Mouse (Mus musculus) cerebellum, adult 2 months (tissue): ENCODE measurements around the gene Asb4.

Source experiments
- CTCF ChIP-seq: fragments of 200-500 bp; IDR thresholded peaks from 2 replicates; pipeline ENCODE4 v1.5.1; 2011; ENCODE audit warnings: low read depth, mild to moderate bottlenecking, control low read depth, low read length, moderate library complexity, borderline replicate concordance; ENCODE audit not compliant: insufficient read depth
- POLR2A ChIP-seq: fragments of 200-500 bp; IDR thresholded peaks from 2 replicates; pipeline ENCODE4 v1.6.1; 2011; ENCODE audit warnings: low read length, control low read depth, borderline replicate concordance; ENCODE audit not compliant: insufficient read depth

DNA sequence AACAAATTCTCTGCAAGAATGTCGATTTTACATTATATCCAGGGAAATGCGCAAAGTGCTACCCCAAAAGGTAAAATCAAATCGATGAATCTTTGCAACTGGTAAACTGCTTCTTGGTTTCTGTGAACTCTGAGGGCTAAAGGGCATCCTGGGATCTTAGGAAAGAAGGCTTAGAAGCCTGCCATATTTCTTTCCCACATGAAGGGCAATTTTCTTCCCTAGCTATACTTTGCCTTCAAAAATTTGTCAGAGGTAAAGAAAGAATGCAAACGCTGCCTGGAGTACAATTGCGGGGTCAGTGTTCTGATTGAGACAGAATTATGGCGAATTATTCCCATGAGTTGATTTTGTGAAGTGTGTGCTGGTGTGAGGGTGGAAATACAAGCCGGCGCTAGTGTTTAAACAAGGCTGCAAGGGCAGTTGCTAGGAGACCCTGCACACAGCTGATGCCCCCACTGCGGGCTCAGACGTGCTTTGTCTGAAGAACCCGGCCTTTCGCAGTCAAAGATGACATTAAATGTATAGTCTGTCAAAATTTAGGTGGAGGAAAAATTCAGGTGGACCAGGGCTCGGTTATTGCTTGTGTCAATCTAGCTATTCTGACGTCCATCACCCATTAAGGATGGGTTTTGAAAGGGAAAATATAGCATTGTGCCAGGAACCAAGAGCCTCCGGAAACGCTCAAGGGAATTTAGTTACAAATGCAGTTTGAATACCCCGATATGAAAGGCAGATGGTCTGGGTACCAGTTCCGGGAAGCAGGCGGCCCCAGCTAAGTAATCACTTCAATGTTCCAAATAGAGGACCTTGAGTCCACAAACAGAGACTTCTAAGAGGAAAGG, at the start of gene Asb4:
- TF ChIP-seq CTCF (no peak), POLR2A (no peak)
